Mouse (Mus musculus) adrenal gland (tissue): ENCODE data around the gene Arpc5.
"Not testable (repeated sequence)": the region's sequence is repeated elsewhere in the genome, so short reads cannot be mapped to it uniquely, and the experiment has no call there.

ENCODE experiments used
- intact Hi-C: fragments of 180-260 bp; cut with DNase I; formaldehyde crosslinking; loops from one replicate; pipeline ENCODE4 v1.15.1; 2025

Arpc5 gene

DNA sequence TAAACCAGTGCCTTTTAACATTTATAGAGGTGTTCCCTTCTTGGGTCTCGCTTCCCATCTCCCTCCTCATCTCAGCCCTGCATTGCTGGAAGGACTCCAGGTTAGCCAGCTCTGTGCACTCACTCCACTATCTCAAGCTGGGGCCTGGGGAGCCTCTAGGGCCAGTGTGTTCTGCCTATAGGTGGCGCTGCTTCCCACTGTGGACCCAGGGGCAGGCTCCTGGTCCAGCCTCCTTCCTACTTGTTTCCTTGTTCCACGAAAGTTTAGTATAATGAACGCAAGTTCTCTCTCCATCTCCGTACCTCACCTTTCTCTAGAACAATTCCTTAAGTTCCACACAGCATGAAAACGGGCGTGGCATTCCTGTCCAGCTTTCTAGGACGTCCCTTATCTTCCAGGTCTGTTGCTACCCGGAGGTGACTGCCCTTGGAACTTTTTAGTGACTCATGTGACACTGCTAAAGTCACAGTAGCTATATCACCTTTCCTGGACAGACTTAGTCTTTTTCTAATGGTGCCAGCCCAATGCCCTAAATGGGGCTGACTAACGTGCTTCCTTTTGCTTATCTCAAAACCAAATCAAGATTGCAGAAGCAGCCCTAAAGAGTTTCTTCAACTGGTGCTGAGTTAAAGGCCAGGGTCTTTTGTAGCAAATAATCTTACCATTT lies 12.9 kb downstream of the Arpc5 start:
- intact Hi-C loops = no loop called here

DNA sequence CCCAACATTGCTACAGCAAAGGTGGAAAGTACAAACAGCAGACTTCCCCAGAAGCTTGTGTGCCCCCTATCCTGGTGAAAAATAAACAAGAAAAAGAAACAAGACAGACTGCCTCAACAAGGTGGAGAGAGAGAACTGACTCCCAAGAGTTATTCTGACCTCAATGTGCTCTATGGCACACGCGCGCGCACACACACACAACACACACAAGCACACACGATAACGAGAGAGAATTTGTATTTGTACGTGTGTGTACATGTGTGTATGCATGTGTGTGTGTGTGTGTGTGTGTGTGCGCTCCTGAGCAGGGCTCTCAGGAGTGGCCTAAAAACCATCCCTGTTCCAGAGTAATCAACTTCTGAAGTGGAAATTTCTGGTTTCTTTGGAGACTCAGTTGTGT lies 18.3 kb downstream of the Arpc5 start:
- intact Hi-C loops = no loop called here

DNA sequence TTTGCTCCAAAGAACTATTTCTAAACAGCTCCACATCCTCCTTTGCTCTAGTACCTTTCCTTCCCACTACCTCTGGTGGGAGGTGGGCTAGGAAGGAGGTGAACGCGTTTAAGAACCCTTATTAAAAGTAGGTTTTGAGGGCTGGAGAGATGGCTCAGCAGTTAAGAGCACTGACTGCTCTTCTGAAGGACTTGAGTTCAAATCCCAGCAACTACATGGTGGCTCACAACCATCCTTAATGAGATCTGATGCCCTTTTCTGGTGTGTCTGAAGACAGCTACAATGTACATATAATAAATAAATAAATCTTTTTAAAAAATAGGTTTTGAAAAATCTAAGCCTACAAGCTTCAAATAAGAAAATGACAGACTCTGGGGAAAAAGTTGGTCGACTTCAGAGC lies 19.1 kb downstream of the Arpc5 start:
- intact Hi-C loops = not testable (repeated sequence)

DNA sequence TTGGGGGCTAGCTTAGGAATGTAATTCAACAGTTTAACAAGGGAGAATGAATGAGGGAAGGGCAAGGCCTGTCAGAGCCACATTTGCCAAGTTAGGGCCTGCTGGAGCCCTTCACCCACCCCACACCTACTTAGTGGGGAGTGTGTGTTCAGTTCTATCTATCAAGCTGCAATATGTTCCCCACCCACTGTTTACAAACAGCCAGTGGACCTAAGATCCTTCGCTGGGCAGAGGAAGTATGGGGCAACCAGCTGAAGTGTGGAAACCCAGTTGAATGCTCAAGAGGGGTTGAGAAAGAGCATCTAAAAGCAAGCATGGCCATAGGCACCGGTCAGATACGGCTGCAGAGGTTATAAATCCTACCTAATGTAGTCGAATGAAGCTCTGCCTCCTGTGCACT lies 20.6 kb downstream of the Arpc5 start:
- intact Hi-C loops = no loop called here

DNA sequence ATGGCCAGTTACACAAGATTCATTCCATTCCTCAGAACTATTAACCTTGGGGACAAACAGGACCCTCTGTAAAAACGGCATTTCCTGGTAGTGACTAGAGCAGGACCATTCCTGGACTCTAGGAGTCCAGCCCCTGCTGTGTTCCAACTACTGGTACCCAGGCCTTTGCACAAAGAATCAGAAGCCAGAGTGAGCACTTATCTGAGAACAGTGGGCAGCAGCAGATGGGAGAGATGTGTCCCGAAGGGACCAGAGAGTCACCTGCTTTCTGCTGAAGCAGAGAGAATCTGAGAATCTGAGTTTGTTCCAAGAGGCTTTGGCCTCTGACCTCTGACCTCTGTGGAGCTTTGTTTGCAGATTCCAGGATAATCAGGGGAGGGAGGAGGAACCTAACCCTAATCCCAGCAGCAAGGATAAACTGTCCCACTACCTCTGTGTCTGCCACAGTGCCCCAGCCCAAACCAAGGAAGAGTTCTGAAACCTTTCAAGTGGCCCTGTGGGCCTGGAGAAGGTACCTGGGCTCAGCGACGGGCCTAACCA lies 21.8 kb downstream of the Arpc5 start:
- intact Hi-C loops = no loop called here

DNA sequence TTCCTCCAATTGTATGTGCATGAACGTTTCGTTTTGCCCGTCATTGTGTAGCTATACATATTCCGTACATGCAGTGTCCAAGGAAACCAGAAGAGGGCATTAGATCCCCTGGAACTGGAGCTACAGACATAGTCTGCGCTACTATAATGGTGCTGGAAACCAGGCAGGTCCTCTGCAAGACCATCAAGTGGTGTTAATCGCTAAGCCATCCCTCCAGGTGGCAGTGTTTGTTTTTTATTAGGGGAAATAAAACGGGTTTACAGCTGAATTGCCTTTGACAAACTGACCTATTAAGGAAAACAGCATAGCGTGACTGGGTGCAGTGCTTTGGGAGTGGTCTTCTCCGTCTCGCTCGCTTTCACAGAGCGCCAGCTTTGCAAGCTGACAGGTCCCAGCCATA lies 23.9 kb downstream of the Arpc5 start:
- intact Hi-C loops = loop anchor here (5.0 kb wide), 1 partner anchor 117 kb away; no protein-coding TSS in a partner anchor

DNA sequence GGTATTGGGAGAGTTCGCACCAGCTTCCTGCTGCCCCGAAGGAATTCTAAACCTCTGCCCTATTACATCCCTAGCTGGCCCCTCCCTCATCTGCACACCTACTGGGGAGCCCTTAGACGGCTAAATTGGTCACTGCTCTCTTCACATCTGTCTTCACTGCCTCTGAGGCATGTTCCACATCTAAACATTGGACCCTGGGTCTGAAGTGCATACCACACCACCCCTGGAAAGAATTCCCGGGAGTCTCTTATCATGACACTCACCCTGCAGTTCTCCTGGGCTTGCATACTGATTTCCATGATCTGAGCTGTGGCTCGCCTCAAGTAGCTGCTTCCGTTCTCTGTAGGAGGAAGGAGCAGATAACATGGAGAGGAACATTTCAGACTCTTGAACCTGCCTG lies 24.5 kb downstream of the Arpc5 start:
- intact Hi-C loops = loop anchor here (5.0 kb wide), 1 partner anchor 116 kb away; no protein-coding TSS in a partner anchor

DNA sequence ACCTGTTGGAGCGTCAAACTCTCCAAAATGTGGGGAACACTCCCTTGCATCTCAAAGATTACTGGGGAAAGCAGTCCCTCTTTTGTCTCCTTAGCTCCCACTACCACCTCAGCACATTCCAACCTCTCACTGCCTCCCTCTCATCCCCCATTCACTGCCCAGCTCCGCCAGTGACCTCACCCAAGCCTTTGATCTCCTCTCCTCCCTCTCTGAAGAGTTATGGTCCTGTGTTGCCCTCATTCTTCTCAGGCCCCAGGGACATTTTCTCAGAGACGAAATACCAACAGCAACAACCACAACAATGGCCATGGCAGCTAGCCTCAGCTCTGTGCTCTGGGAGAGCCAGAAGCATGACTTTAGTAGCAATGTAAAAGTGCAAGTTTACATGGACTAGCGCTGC lies 24.9 kb downstream of the Arpc5 start:
- intact Hi-C loops = loop anchor here (5.0 kb wide), 1 partner anchor 116 kb away; no protein-coding TSS in a partner anchor

DNA sequence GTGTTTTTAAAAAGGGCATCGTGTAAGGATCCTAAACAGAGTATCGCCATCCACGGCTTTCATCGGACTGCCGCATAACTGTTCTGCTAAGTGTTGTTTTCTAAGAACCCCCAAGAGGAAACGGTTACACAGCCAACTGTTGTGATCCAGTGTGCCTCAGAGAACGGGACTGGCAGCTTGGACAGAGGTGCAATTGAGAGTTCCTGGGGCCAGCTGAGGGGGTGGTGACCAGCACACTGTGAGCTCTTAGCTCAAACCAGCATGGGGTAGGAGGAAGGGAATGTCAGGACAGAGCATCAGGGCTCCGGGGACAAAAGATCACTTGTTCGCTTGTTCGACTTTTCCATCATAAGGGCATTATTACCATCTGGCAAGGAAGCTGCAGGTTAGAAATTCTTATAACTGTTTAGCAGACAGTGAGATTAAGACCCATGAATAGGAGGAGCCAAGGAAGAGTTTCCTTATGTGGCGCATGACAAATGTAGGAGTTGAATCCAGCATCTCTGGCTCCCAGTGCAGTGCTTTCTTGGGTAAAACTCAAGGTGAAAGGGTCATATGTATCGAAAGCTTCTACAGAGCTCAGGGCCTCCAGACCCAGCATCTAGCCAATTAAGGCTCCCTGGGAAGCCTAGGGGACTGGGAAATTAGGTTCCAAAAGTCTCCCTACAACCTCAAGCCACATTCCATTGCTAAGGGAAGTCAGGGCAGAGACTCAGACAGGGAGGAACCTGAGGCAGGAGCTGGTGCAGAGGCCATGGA lies 26.6 kb downstream of the Arpc5 start:
- intact Hi-C loops = loop anchor here (5.0 kb wide), 1 partner anchor 114 kb away; no protein-coding TSS in a partner anchor

DNA sequence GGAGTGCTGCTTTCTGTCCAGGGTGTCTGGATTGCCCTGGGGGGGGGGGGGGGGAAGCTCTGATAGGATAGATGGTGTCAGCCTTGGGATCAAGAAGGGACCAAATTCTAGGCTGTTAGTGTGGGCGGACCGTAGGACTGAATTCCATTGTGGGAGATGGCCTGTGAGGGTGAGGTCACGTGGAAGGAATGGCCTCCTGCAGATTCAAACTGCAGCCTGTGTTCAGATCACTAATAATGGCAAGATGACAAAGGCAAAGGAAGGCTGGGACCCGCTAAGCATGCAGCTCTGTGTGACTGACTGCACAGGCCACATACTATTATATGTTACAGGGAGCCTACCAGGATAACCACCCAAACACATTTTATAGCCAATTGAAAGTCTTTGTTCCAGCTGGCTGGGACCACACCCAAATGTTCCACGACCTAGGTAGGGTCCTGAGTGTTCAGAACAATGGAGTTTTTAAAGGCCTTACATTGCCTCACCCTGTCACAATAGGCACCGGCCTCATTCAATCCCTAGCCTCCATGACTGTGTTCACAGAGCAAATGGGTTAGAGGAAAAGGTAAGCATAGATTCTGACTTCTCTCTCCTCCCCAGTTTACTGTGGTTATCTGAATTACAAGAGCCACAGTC lies 27.3 kb downstream of the Arpc5 start:
- intact Hi-C loops = loop anchor here (5.0 kb wide), 1 partner anchor 114 kb away; no protein-coding TSS in a partner anchor

DNA sequence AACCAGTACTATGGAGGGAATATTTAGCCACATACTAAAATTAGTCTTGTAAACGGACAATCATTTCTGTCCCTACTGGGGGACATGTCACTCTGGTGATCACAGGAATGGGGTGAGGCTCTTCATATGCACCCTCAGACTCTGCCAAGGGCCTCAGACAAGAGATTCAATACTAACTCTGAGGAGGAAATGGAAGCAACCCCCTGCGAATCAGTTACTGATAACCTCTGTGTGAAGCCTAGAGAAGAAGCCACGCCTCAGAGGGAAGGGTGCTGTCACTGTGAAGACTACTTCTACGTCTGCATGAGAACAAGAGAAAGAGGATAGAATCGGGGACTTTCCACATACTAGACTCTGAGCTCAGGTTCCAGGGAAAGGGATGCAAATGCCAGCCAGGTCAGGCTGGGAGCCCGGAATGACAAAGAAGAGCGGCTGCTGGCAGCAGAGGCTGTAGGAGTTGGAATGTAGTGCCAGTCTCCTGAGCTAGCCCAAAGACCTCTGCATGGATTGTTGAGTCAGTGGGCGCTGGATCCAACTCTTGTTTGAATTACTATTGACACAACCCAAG lies 29.4 kb downstream of the Arpc5 start:
- intact Hi-C loops = no loop called here

DNA sequence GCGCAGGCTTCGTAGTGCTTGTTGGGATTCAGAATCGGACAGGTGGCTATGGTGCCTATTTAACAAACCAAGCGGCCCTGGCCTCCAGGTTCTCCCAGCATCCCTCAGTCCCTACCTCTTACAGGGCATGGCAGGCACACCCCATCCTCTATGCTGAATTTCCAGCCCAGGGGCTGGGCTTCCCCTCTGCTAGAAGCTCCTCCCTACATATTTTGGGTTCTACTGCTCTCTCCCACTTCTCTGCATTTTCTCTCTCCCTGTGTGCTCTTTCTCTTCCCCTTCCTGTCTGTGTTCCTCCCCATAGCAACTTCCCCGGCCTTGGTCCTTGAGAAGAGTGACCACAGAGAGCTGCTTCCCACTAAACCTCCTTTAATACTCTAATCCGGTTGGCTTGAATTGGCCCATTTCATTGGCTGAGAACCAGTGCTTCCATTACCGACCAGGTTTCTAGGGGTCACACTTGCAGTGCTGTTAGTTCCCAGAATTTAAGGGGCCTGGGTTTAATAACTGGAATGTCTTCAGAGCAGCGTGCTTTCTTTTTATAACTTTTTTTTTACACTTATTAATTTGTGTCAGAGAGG lies 30.4 kb downstream of the Arpc5 start:
- intact Hi-C loops = no loop called here

DNA sequence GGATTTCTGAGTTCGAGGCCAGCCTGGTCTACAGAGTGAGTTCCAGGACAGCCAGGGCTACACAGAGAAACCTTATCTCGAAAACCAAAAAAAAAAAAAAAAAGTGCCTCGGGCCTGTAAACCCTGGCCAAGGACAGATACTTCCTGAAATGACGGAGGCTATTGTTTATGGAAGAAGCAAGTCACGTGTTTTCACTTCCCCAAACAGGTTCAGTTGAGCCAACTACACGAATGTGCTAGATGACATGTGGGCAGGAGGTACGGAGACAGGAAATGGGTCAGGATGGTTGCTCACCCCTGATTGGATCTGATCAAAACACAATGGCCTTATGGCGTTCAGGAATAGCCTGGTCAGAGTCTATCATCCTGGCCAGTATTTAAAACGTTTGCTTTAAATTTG lies 31.8 kb downstream of the Arpc5 start:
- intact Hi-C loops = no loop called here

DNA sequence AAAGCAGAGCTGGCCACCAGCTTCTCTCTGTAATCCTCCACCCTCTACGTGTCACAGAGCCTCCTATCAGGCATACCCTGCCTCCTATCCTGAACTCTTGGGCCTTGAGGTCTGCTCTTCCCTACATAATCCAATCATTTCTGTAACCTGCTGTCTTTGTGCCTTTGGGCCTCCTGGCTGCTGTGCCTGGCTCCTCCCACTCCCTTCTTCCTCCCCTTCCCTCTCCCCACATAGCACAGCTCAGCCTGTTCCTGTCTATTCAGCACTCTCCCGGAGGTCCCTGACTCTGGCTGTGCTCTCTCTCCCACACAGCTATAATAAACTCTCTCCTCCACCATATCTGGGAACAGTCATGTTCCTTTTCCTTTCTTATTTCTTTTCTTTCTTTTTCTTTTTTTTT lies 33.6 kb downstream of the Arpc5 start, which contains the start of gene Ncf2:
Gene Ncf2 (plus strand): TSS at position 298 of the 400 bp plus-strand sequence.
- intact Hi-C loops = no loop called here

DNA sequence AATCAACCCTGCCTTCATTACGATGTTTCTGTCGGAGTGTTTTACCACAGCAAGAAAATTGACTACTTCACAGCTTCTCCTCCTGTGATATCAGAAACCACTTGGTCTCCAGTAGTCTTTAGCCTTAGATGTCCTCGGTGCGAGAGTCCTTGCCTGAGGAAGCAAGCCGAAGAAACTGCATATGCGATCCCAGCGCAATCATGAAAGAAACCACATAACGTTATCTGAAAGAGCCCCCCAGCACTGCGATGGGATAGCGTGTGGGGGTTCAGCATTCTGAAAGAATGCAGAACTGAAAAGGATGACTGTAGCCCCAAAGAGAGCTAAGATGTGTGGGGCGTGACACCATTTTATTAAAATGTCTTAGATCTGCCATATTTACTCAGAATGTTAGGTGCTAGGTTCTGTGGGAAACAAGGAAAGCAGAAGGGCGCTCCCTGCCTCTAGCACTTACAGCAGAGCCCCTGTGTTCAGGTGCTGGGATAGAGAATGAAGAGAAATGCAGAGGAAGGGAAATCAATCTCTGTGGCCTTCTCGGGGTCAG lies 34.4 kb downstream of the Arpc5 start:
- intact Hi-C loops = no loop called here

DNA sequence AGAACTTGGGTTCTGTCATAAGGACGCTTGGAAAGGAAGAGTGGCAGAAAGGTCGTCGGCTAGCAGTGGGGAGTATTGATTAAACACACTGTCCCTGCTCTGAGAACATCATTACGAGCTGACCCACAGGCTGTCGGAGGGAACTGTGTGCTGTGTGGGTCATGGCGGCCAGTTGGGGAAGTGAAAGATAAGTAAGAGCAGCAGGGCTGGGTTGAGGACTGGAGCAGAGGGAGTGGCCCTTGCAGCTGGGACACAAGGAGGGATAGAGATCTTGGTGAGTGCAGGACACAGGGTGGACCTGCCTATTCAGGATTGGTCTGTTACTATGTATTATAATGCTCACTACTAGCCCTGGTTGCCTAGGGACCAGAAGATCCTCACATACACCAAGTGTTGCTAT lies 38.6 kb downstream of the Arpc5 start:
- intact Hi-C loops = no loop called here

DNA sequence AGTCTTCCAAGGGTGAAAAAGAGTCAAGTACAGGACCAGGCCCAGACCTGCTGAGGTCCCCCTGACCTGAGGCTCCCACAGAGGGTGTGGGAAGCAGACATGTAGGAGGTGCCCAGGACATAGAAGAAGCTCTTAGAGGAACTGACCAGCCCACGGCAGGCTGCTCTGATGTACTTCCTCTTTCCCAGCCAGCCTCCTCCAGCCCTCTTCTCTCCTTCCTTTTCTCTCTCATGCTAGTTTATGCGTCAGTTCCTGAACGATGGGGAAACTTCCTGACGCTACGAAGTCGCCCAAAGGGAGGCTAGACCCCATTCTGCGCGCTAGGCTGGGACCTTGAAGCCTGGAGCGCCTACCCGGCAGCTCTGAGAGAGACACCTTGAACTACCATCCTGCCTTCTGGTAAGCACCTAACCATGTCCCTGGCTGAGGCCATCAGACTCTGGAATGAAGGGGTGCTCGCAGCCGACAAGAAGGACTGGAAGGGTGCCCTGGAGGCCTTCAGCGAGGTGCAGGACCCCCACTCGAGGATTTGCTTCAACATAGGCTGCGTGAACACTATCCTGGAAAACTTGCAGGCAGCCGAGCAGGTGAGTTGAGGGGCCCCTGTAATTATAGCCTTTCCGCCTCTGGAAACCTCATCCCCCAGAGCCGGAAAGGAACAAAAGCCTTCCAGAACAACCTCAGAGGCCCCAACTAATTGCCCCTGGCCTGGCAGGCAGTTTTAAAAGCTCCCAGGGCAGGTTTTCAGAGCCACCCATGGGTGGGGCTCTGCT lies 41.5 kb downstream of the Arpc5 start:
- intact Hi-C loops = no loop called here

DNA sequence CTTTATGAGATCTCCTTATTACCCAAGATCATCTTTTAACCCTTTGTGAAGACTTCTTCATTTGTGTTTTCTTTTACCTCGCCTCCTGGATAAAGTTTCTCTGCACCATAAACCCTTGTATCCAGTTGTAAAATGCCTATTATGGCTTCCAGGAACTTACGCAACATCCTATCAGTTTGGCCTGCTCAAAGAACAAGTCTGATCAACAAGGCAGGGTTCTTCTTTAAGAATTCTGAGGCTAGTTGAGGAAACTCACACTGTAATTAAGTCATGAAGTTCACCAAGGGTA lies 42.0 kb downstream of the Arpc5 start:
- intact Hi-C loops = no loop called here

DNA sequence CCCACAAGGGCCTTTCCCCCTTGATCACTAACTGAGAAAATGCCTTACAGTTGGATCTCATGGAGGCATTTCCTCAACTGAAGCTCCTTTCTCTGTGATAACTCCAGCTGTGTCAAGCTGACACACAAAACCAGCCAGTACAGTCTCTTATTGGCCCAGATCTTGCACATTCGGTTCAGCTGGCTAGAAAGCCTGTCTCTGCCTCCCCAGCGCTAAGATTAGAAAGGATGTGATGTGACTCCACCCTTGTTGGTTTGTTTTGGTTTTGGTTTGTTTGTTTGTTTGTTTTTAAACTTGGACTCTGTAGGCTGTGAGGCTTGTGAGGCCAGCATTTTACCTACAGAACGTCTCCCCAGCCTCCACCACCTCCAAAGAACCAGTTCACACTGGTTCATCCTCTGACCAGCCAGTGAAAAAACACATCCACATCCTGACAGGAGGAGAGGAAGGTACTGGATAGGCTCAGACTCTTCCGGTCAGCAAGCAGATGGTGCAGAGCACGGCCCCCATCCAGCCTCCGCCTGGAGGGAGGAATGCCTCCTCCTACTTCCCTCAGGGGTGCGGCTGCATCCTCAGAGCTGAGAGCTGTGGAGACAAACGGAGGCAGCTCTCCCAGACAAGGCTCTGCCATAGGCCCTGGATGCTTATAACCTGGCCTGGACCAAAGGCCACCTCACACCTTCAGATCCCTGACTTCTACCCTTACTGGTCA lies 43.4 kb downstream of the Arpc5 start:
- intact Hi-C loops = no loop called here
